In the genomic region with DNA sequence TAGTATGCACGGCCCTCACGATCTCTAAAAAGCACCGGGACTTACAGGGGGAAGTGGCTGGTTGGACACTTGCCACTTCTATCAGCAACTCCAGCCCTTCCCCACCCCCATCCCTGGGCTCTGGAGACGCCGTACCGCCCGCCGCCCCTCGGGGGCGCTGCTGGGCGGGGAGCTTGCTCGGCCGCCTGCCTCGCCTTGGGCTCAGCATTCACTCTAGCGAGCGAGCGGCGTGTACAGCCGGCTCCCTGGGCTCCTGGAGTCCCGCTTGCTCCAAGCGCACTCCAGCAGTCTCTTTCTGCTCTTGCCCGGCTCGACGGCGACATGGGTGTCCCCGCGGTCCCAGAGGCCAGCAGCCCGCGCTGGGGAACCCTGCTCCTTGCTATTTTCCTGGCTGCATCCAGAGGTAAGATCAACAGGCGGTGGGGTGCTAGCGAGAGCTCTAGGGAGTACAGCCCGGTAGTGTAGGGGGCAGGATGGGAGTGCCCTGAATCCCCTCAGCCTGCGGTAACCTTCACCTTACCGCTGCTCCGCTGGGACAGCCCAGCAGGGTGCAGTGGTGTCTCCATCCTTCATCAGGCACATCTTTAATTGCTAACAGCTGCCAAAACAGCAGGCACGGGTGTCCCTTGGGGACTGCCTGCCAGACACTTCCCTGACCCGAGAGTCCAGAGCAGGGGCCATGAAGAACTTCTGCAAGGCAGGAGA, we compare ENCODE assay signal across 8 mouse cellular contexts. TPM values are rescaled to one million over a fixed set of nuclear protein-coding genes. Genes with fewer than 3 reads are reported as not detected.
A peak's percentile ranks its signal among the peaks of the same experiment; 100 is the strongest.
DNase-seq lines count a peak whose midpoint lies in the region; ATAC-seq and TF ChIP-seq lines count a peak whose summit lies in the region.

Vsir (plus strand) TSS at position 151 of the 705 bp plus-strand sequence.

- peak within 1 kb of the TSS; percentile 71 for H3K4me2 ChIP-seq in heart, embryonic 11.5 days
- peak within 1 kb of the TSS; percentile 64 for H3K4me2 ChIP-seq in kidney, embryonic 15.5 days
- peak within 1 kb of the TSS; percentile 46 for H3K4me2 ChIP-seq in limb, embryonic 14.5 days (replicated peaks; ENCODE audit: low read depth, low read length, severe bottlenecking)
- peak within 1 kb of the TSS; percentile 34 for H3K4me2 ChIP-seq in midbrain, embryonic 15.5 days

- TF ChIP-seq CTCF in embryonic fibroblast, embryonic 13.5 days (IDR thresholded peaks at IDR 0.05; ENCODE audit: borderline replicate concordance, insufficient read depth, low read length) = peak; percentile 43; the same call in 1 of the 2 replicates
- TF ChIP-seq CTCF in spleen, adult 2 months (IDR thresholded peaks at IDR 0.05; ENCODE audit: extremely low read depth, insufficient read depth, insufficient read length, insufficient replicate concordance) = peak; percentile 90

- peak; percentile 90 for DNase-seq in 416B (ENCODE audit: low read depth)
- DNase-seq in adrenal gland, postnatal 14 days = peak; percentile 90
- peak; percentile 67 for DNase-seq in limb, embryonic 14.5 days (ENCODE audit: low spot score)
- DNase-seq in spleen, adult 2 months (ENCODE audit: low read depth in 1 of 2, low spot score in 2 of 2) = peak; percentile 55 to 79

- no peaks in the 10 kb centered on the region for H3K9me3 ChIP-seq in heart, embryonic 11.5 days (replicated peaks; ENCODE audit: control insufficient read depth, low read length)
- no peaks in the 10 kb centered on the region for H3K9me3 ChIP-seq in kidney, embryonic 15.5 days (replicated peaks)
- no peaks in the 10 kb centered on the region for H3K9me3 ChIP-seq in limb, embryonic 14.5 days (ENCODE audit: control insufficient read depth, low read length)
- H3K9me3 ChIP-seq in midbrain, embryonic 15.5 days = no peaks in the 10 kb centered on the region

- peak within 1 kb of the TSS; percentile 9; the same call in 1 of the 2 replicates for H3K4me3 ChIP-seq in embryonic fibroblast, embryonic 13.5 days (ENCODE audit: insufficient read depth, low read length)
- H3K4me3 ChIP-seq in heart, embryonic 11.5 days (ENCODE audit: low read depth, low read length) = peak within 1 kb of the TSS; percentile 37
- peak within 1 kb of the TSS; percentile 43 for H3K4me3 ChIP-seq in kidney, embryonic 15.5 days (replicated peaks)
- peak within 1 kb of the TSS; percentile 29 for H3K4me3 ChIP-seq in limb, embryonic 14.5 days (replicated peaks; ENCODE audit: low read length)
- H3K4me3 ChIP-seq in midbrain, embryonic 15.5 days = peak within 1 kb of the TSS; percentile 15; the same call in 1 of the 2 replicates
- H3K4me3 ChIP-seq in spleen, adult 2 months (ENCODE audit: extremely low read depth, insufficient read depth, insufficient read length) = peak within 1 kb of the TSS; percentile 77

- H3K27ac ChIP-seq in embryonic fibroblast, embryonic 13.5 days (ENCODE audit: insufficient read depth, low read length) = no peak within 1 kb of the TSS
- peak within 1 kb of the TSS; percentile 6; the same call in 1 of the 2 replicates for H3K27ac ChIP-seq in heart, embryonic 11.5 days (ENCODE audit: low read depth, low read length)
- peak within 1 kb of the TSS; percentile 67 for H3K27ac ChIP-seq in kidney, embryonic 15.5 days
- H3K27ac ChIP-seq in limb, embryonic 14.5 days (replicated peaks; ENCODE audit: low read depth, low read length) = no peak within 1 kb of the TSS
- no peak within 1 kb of the TSS for H3K27ac ChIP-seq in midbrain, embryonic 15.5 days
- H3K27ac ChIP-seq in spleen, adult 2 months (ENCODE audit: insufficient read depth, low read length) = peak within 1 kb of the TSS; percentile 93

- 0 out of 2 replicates have a peak, but pooled peaks have one; percentile 24 for TF ChIP-seq POLR2A in embryonic fibroblast, embryonic 13.5 days (IDR thresholded peaks at IDR 0.05; ENCODE audit: low read depth, low read length)
- TF ChIP-seq POLR2A in limb, embryonic 14.5 days (IDR thresholded peaks at IDR 0.05; ENCODE audit: borderline replicate concordance, extremely low read depth, insufficient read depth, insufficient read length) = no peak
- TF ChIP-seq POLR2A in spleen, adult 2 months (IDR thresholded peaks at IDR 0.05; ENCODE audit: low read depth, low read length) = 0 out of 2 replicates have a peak, but pooled peaks have one; percentile 16

- no peaks in the 10 kb centered on the region for H3K36me3 ChIP-seq in heart, embryonic 11.5 days (ENCODE audit: control insufficient read depth, insufficient read depth, low read length)
- no peaks in the 10 kb centered on the region for H3K36me3 ChIP-seq in kidney, embryonic 15.5 days
- H3K36me3 ChIP-seq in limb, embryonic 14.5 days (ENCODE audit: control insufficient read depth, insufficient read depth, low read length) = no peaks in the 10 kb centered on the region
- no peaks in the 10 kb centered on the region for H3K36me3 ChIP-seq in midbrain, embryonic 15.5 days (replicated peaks)
- H3K36me3 ChIP-seq in spleen, adult 2 months (ENCODE audit: control insufficient read depth, insufficient read depth, low read length) = no peaks in the 10 kb centered on the region

- WGBS in heart, embryonic 11.5 days (ENCODE audit: insufficient replicate concordance) = under 1% methylated on average over 32 of the region's 37 CpGs
- 1% methylated on average over 37 of the region's 37 CpGs for WGBS in kidney, embryonic 15.5 days
- 4% methylated on average over 37 of the region's 37 CpGs for WGBS in limb, embryonic 14.5 days
- WGBS in midbrain, embryonic 15.5 days = under 1% methylated on average over 37 of the region's 37 CpGs
- WGBS in spleen, adult 2 months = 1% methylated on average over 37 of the region's 37 CpGs

- H3K27me3 ChIP-seq in heart, embryonic 11.5 days (ENCODE audit: control insufficient read depth, insufficient read depth, low read length) = no peaks in the 10 kb centered on the region; the same call in 1 of the 2 replicates
- peaks cover 12% of the 10 kb centered on the region; the same call in 1 of the 2 replicates for H3K27me3 ChIP-seq in kidney, embryonic 15.5 days
- H3K27me3 ChIP-seq in limb, embryonic 14.5 days (ENCODE audit: control insufficient read depth, insufficient read depth, low read length) = no peaks in the 10 kb centered on the region
- peaks cover 15% of the 10 kb centered on the region for H3K27me3 ChIP-seq in midbrain, embryonic 15.5 days (replicated peaks)
- H3K27me3 ChIP-seq in spleen, adult 2 months (ENCODE audit: control insufficient read depth, insufficient read depth, low read length) = no peaks in the 10 kb centered on the region

- peaks cover 8% of the 10 kb centered on the region for H3K4me1 ChIP-seq in embryonic fibroblast, embryonic 13.5 days (ENCODE audit: control insufficient read depth, insufficient read depth, low read length)
- peaks cover 29% of the 10 kb centered on the region for H3K4me1 ChIP-seq in heart, embryonic 11.5 days (ENCODE audit: control insufficient read depth, insufficient read depth, low read length)
- peaks cover 52% of the 10 kb centered on the region for H3K4me1 ChIP-seq in kidney, embryonic 15.5 days
- peaks cover 39% of the 10 kb centered on the region for H3K4me1 ChIP-seq in limb, embryonic 14.5 days (ENCODE audit: control insufficient read depth, insufficient read depth, low read length)
- peaks cover 17% of the 10 kb centered on the region for H3K4me1 ChIP-seq in midbrain, embryonic 15.5 days
- peaks cover 35% of the 10 kb centered on the region for H3K4me1 ChIP-seq in spleen, adult 2 months (ENCODE audit: control insufficient read depth, insufficient read depth, insufficient read length)

- H3K9ac ChIP-seq in heart, embryonic 11.5 days (ENCODE audit: low read depth, low read length) = peak within 1 kb of the TSS; percentile 54
- peak within 1 kb of the TSS; percentile 29 for H3K9ac ChIP-seq in kidney, embryonic 15.5 days
- peak within 1 kb of the TSS; percentile 52 for H3K9ac ChIP-seq in limb, embryonic 14.5 days (ENCODE audit: low read depth, low read length, severe bottlenecking)
- no peak within 1 kb of the TSS for H3K9ac ChIP-seq in midbrain, embryonic 15.5 days

- ATAC-seq in heart, embryonic 11.5 days (replicated peaks; ENCODE audit: insufficient number of reproducible peaks, low FRiP score, low TSS enrichment) = no peak; the same call in 1 of the 2 replicates
- peak; percentile 66 for ATAC-seq in kidney, embryonic 15.5 days (replicated peaks; ENCODE audit: low FRiP score)
- no peak for ATAC-seq in limb, embryonic 14.5 days (ENCODE audit: low FRiP score, low read depth)
- ATAC-seq in midbrain, embryonic 15.5 days (replicated peaks) = no peak; the same call in 1 of the 2 replicates

RNA-seq across cellular contexts. Expression of gene Vsir, which starts in this region (rescaled TPM):
- total RNA-seq in adrenal gland, postnatal 14 days (2021) = 12.8 and 22.1 TPM in 2 replicates
- polyA plus RNA-seq in embryonic fibroblast, embryonic 13.5 days (2011; ENCODE audit: insufficient read length, low read depth, missing spikeins) = 5.1 and 7.7 TPM in 2 replicates
- polyA plus RNA-seq in heart, embryonic 11.5 days (2014; fragmentation: Nextera tagmentation; extraction: Ambion mirVana) = 1.2 and 1.9 TPM in 2 replicates
- 3.9 and 4.2 TPM in 2 replicates for polyA plus RNA-seq in kidney, embryonic 15.5 days (2015; fragmentation: Nextera tagmentation; extraction: Ambion mirVana)
- polyA plus RNA-seq in limb, embryonic 14.5 days (2012; rRNA removed) = 9.4 and 11.5 TPM in 2 replicates
- 4.0 and 5.0 TPM in 2 replicates for polyA plus RNA-seq in limb, embryonic 14.5 days (2014; fragmentation: Nextera tagmentation; extraction: Ambion mirVana)
- polyA plus RNA-seq in midbrain, embryonic 15.5 days (2015; fragmentation: Nextera tagmentation; extraction: Ambion mirVana) = 2.5 and 3.0 TPM in 2 replicates
- 155 TPM in 2 replicates for polyA plus RNA-seq in spleen, adult 2 months (2012; rRNA removed)

Comparison
In these comparisons a context has a peak if more than half of its experiments do, and no peak if none do; other contexts are left out.
1. RNA of gene Vsir (polyA plus RNA-seq): 155 TPM in spleen, adult 2 months; 4.0 to 11.5 TPM in limb, embryonic 14.5 days, 5.1 to 7.7 TPM in embryonic fibroblast, embryonic 13.5 days, 3.9 to 4.2 TPM in kidney, embryonic 15.5 days, 2.5 to 3.0 TPM in midbrain, embryonic 15.5 days and 1.2 to 1.9 TPM in heart, embryonic 11.5 days; every median in the first group is over 10 times any median in the second.
2. H3K27ac ChIP-seq: peak in heart, embryonic 11.5 days (single experiment), kidney, embryonic 15.5 days (single experiment) and spleen, adult 2 months (single experiment); none in embryonic fibroblast, embryonic 13.5 days (single experiment), limb, embryonic 14.5 days (single experiment) and midbrain, embryonic 15.5 days (single experiment).
3. H3K4me3 ChIP-seq: peak in every context shown above with its lines; median percentile 77 in spleen, adult 2 months; 43 in kidney, embryonic 15.5 days; 37 in heart, embryonic 11.5 days; 29 in limb, embryonic 14.5 days; 15 in midbrain, embryonic 15.5 days; 9 in embryonic fibroblast, embryonic 13.5 days.
4. Peak in every context shown above with its lines, with median percentiles within 50 percentile points of each other: DNase-seq and H3K4me2 ChIP-seq.